Mouse (Mus musculus) kidney, adult 2 months (tissue): ENCODE results near the gene Gal. TPM values are rescaled to one million over a fixed set of nuclear protein-coding genes. Genes with fewer than 3 reads are reported as not detected.

ENCODE experiments used
- DNase-seq: peaks from one replicate; pipeline ENCODE4 v3.0.0; 2021
- H3K27ac ChIP-seq: fragments of 200-500 bp; 2 replicates; pipeline ENCODE4 v1.5.1; 2012; ENCODE audit warnings: low read depth, low read length, control low read depth, inconsistent platforms; ENCODE audit not compliant: insufficient read depth
- H3K27me3 ChIP-seq: fragments of 200-500 bp; replicated peaks from 2 replicates; pipeline ENCODE4 v1.6.1; 2012; ENCODE audit warnings: mild to moderate bottlenecking, moderate library complexity, low read length, inconsistent platforms; ENCODE audit not compliant: control insufficient read depth, insufficient read depth
- H3K36me3 ChIP-seq: fragments of 200-500 bp; 2 replicates; pipeline ENCODE4 v1.6.1; 2012; ENCODE audit warnings: mild to moderate bottlenecking, moderate library complexity, low read length, inconsistent platforms; ENCODE audit not compliant: control insufficient read depth, insufficient read depth
- H3K4me1 ChIP-seq: fragments of 200-500 bp; 2 replicates; pipeline ENCODE4 v1.6.1; 2011; ENCODE audit warnings: low read length; ENCODE audit not compliant: control insufficient read depth, insufficient read depth
- H3K4me3 ChIP-seq: fragments of 200-500 bp; 2 replicates; pipeline ENCODE4 v1.5.1; 2011; ENCODE audit warnings: mild to moderate bottlenecking, low read depth, low read length, control low read depth; ENCODE audit not compliant: insufficient read depth
- CTCF ChIP-seq: fragments of 200-500 bp; conservative IDR thresholded peaks from 2 replicates; pipeline ENCODE4 v1.5.1; 2011; ENCODE audit warnings: low read depth, mild to moderate bottlenecking, control low read depth, low read length, moderate library complexity, mixed read lengths; ENCODE audit not compliant: insufficient read depth, insufficient read length
- POLR2A ChIP-seq: fragments of 200-500 bp; IDR thresholded peaks from one replicate; pipeline ENCODE4 v1.6.1; 2011; ENCODE audit warnings: low read depth, low read length, control low read depth
- WGBS: fragments of 180-500 bp; shearing (Covaris S2); methylation state at CpG from one replicate; pipeline ENCODE4 v1.1.7; 2018; 5-methylcytosine and 5-hydroxymethylcytosine counted together
- polyA plus RNA-seq: library from polyadenylated mRNA; depleted of rRNA; stranded (reverse); fragments of >200 nt; gene quantifications from 2 replicates; pipeline ENCODE4 v1.2.3, GENCODE M21; 2012

Gene Gal
- polyA plus RNA-seq, 1 experiment, result 0.78 TPM

- TF ChIP-seq POLR2A (no peak), CTCF (no peak)
- Histone ChIP-seq H3K4me1 (no peaks in the 10 kb centered on the region), H3K27me3 (no peaks in the 10 kb centered on the region), H3K36me3 (no peaks in the 10 kb centered on the region), H3K4me3 (no peak overlapping the region), H3K27ac (no peak overlapping the region)
- no peak for DNase-seq
- WGBS, result 50% methylated on average over 4 of the region's 4 CpGs
Observed at GRCm38 (mm10) chr19:3422981-3423380, 8.6 kb upstream of the Gal start.

- TF ChIP-seq CTCF, result no peak
- TF ChIP-seq POLR2A, result no peak
- H3K27ac ChIP-seq, result no peak overlapping the region
- no peaks in the 10 kb centered on the region for H3K4me1 ChIP-seq
- H3K27me3 ChIP-seq, result no peaks in the 10 kb centered on the region
- DNase-seq, result no peak
- WGBS, result 55% methylated on average over 6 of the region's 6 CpGs
- H3K4me3 ChIP-seq, result no peak overlapping the region
- H3K36me3 ChIP-seq, result no peaks in the 10 kb centered on the region
Observed at GRCm38 (mm10) chr19:3422488-3422887, 8.1 kb upstream of the Gal start.

GRCm38 (mm10) chr19:3419251-3419650, 4.9 kb upstream of the Gal start:
- TF ChIP-seq CTCF (no peak), POLR2A (no peak)
- Histone ChIP-seq H3K4me3 (no peak overlapping the region), H3K4me1 (no peaks in the 10 kb centered on the region), H3K27me3 (no peaks in the 10 kb centered on the region), H3K27ac (no peak overlapping the region), H3K36me3 (no peaks in the 10 kb centered on the region)
- no peak for DNase-seq
- 43% methylated on average over 5 of the region's 5 CpGs for WGBS

GRCm38 (mm10) chr19:3405531-3406281, 8.6 kb downstream of the Gal start:
- Histone ChIP-seq H3K27ac (no peak overlapping the region), H3K27me3 (no peaks in the 10 kb centered on the region), H3K4me3 (no peak overlapping the region), H3K36me3 (no peaks in the 10 kb centered on the region), H3K4me1 (no peaks in the 10 kb centered on the region)
- WGBS, result 68% methylated on average over 1 of the region's 1 CpGs
- no peak for TF ChIP-seq POLR2A
- no peak for DNase-seq

- DNase-seq, result no peak
- H3K27ac ChIP-seq, result no peak overlapping the region
- no peak overlapping the region for H3K4me3 ChIP-seq
- H3K36me3 ChIP-seq, result no peaks in the 10 kb centered on the region
- no peaks in the 10 kb centered on the region for H3K27me3 ChIP-seq
- WGBS, result 88% methylated on average over 7 of the region's 7 CpGs
- TF ChIP-seq POLR2A, result no peak
- TF ChIP-seq CTCF, result no peak
- H3K4me1 ChIP-seq, result no peaks in the 10 kb centered on the region
Observed at GRCm38 (mm10) chr19:3404030-3404429, 10.3 kb downstream of the Gal start.

- TF ChIP-seq POLR2A, result no peak
- no peak for TF ChIP-seq CTCF
- H3K27me3 ChIP-seq, result no peaks in the 10 kb centered on the region
- no peaks in the 10 kb centered on the region for H3K4me1 ChIP-seq
- no peak overlapping the region for H3K27ac ChIP-seq
- DNase-seq, result no peak
- 84% methylated on average over 6 of the region's 6 CpGs for WGBS
- H3K36me3 ChIP-seq, result no peaks in the 10 kb centered on the region
- H3K4me3 ChIP-seq, result no peak overlapping the region
Observed at GRCm38 (mm10) chr19:3402390-3402789, 12.0 kb downstream of the Gal start.

GRCm38 (mm10) chr19:3401943-3402342, 12.4 kb downstream of the Gal start:
- Histone ChIP-seq H3K27ac (no peak overlapping the region), H3K4me3 (no peak overlapping the region), H3K36me3 (no peaks in the 10 kb centered on the region), H3K4me1 (no peaks in the 10 kb centered on the region), H3K27me3 (no peaks in the 10 kb centered on the region)
- no peak for DNase-seq
- WGBS, result 54% methylated on average over 7 of the region's 7 CpGs
- TF ChIP-seq POLR2A, result no peak
- no peak for TF ChIP-seq CTCF

- Histone ChIP-seq H3K27me3 (no peaks in the 10 kb centered on the region), H3K36me3 (no peaks in the 10 kb centered on the region), H3K4me3 (no peak overlapping the region), H3K27ac (no peak overlapping the region), H3K4me1 (no peaks in the 10 kb centered on the region)
- TF ChIP-seq POLR2A (no peak), CTCF (no peak)
- no peak for DNase-seq
- WGBS, result 89% methylated on average over 7 of the region's 7 CpGs
Observed at GRCm38 (mm10) chr19:3401504-3401903, 12.8 kb downstream of the Gal start.
